Mouse (Mus musculus) adipocyte (in vitro differentiated cells): ENCODE results near the gene Celf5.

Source experiments
- DNase-seq: peaks from one replicate; pipeline ENCODE4 v3.0.0-alpha.2; 2016; ENCODE audit warnings: low spot score

Celf5 gene

DNA sequence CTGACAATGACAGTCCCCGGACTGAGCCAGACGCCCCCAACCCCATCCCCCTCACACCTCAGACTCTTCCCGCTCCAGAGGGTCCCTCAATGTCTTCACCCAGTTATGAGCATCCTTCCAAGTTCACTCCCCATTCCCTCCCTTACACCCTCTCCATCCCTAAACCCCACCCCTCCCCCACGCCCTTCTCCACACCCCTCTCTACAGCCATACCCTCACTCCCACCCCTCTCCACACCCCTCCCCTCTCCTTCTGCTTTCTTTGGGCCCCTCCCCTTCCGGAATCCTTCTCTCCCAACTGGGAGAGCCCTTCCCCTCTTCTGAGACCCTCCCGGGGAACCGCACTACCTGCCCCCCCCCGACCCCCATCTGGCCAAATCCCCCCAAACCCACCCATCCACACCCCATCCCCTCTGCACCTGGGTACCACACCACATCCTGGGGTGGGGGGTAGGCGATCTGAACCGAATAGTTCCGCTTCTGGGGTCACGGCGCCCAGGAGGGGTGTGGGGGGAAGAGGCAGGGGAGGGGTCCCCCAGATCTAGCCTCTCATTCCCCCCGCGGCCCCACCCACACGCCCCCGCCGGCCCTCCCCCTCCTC is 10.0 kb downstream of the Celf5 start:
- no peak for DNase-seq

DNA sequence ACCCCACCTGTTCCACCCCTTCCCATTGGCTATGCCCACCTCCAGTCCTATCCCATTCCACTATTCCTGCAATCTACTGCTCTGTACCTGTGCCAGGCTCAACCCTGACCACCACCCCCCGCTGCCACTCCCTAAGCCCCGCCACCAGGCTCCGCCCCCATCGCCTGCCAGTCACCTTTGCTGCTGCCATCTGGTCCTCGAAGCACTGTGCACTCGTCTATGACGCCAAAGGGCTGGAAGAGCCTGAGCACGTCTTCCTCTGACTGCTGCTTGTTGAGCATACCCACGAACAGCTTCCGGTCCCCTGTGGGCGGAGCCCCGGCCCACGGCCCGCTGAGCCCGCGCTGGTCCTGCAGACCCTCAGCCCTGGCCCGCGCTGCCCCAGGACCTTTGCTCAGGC is 12.1 kb downstream of the Celf5 start:
- no peak for DNase-seq

DNA sequence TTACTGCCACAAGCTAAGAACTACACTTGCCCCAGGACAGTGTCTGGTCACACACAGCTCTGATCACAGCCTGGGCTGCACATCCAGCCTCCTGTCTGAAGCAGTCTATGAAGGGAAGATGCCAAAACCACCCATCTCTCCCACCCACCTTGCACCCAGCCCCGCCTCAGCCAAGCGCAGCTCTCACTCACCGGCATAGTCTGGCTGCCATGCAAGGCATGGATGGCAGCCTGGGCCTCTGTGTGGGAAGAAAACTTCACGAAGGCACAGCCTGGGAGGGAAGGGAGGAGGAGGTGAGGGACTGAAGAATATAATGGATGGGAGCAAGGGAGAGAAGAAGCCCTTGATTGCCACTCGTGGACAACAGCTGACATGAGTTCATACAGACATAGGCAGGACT is 13.3 kb downstream of the Celf5 start:
- DNase-seq = no peak

DNA sequence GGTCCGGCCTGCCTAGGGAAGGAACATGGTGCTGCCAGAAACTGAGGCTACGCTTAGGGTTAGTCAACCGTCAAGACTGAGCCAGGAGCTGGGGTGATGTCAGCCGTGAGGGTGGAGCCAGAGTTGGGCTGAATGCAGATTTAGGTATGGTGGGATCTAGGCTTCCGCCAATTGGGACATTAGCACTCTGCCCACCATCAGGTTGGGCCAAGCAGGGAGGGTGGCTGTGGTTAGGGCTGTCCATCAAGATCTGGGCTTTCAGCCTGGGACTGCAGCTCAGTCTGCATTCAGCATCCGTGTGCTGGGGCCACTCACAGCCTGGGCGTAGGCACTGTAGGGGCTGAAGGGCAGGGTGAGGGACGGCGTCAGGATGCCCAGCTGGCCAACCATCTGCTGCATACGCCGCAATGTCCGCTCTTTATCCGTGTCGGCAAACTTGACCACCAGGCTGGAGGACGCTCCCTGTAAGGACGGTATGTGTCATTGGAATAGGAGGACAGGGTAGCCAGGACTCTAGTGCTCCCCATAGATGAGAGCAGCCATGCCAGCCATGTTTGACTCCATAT is 14.8 kb downstream of the Celf5 start:
- no peak for DNase-seq

DNA sequence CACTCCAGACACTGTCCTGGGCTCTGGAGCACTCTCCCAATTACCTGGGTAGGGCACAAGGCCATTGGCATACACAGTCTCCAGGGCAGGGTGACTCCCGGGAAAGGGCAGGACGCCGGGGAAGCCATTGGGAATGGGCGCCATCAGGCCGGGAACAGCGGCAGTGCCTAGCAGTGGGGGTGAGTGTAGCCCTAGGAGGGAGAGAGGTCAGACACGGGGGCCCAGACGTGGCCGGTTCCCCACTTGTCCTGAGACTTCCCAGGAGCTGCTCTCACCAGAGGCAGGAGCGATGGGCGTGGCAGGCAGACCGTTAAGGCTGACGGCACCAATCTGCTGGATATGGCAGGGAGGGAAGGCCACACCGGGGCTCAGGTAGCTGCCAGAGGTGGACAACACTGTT is 15.6 kb downstream of the Celf5 start:
- DNase-seq = no peak

DNA sequence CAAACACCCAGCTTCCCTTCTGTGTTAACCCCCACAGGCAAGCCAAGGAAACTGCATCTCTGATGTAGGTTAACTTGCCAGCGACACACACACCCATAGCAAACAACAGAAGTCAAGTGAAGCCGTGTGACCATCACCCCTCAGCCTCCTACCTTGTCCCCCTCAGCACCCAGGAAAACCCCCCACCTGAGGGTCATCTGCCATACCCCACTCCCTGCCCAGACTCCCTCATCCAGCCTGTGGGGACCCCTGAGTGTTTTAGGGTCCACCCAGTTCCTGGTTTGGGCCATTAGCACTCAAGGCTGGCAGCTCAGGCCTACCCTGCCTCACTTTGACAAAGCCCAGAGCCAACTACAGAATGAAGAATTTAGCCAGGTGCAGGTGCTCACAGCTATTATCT is 16.4 kb downstream of the Celf5 start:
- DNase-seq = no peak

DNA sequence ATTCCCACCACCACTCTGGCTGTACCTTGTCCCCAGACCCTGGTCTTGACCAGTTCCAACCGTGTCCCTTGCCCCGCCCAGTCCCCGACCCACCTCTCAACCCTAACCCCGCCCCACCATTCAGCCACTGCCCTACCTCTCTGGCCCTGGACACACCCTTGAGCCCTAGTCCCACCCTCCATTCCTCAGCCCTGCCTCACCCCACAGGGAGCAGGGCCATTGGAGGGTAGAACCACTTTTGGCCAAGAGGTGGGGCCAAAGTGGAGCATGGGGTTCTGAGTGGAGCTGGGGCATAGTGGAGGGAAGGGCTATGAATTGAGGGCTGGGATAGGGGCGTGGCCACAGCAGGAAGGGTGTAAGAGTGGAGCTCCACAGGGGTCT is 17.3 kb downstream of the Celf5 start:
- no peak for DNase-seq

DNA sequence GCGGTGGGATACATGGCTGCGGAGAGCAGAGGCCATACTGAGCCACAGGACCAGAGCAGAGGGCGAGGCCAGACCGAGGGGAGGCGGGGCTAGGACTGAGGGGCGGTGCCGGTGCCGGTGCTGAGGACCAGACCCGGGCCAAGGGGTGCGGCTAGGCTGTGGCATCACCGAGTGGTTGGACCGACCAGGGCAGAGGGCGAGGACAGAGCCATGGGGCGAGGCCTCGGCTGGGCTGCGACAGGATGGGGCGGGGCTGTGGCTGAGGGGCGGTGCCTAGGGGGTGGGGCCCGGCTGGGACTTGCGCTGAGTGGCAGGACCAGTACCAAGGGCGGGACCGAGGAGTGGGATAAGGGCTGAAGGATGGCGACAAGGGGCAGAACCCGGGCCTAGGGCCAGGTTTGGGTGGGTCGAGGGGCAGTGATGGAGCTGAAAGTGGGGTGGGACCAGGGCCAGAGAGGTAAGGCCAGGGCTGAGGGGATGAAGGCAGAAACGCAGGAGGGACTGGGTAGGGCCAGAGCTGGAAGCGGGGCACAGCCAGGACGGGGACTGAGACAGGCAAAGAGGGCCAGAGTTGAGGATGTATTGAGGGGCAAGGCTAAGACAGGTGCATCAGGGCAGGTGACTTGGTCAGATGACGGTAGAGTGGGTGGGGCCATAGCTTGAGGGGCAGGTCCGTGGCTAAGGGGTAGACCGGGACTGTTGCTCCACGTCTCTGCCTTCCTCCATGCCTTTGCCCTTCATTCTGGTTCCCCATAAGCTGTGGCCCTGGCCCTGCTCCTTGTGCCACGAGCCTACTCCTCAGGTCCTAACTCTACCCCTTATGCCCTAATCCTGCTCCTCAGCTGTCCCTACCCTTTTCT is 17.9 kb downstream of the Celf5 start:
- DNase-seq = no peak

DNA sequence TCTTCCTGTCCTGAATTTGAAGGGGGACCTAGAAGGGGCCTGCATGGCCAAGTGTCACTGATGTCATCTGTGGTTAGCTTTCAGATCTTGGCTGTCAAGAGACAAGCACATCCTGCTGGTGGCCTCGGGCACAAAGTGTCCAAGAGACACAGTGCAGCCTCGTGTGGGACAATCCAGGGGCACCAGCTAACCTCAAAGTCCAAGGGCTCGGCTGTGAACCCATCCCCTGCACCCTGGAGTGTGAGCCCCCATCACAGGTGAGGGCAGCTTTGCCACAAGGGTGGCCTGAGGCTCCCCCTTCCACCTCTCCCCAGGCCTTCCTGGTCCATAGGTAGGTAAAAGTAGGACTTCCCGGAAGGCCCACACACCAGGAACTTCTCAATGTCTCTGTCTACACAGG is 19.0 kb downstream of the Celf5 start:
- DNase-seq = no peak

DNA sequence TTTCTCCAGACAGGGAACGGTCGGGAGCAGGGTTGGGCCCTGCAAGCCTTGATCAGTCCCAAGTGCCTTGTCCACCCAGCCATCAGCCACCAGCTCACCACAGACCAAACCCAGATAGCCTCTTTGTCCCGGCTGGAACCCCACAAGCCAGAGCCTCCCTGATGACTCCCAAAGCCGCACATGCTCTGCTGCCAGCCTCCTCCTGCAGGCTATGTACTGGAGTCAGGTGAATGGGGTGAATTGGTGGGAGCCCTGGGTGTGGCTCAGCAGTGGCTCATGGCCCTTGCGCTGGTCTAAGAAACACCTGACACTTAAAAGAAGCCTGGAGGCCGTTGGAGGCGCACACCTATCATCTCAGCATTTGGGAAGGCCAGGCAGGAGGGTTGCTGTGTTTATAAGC is 19.6 kb downstream of the Celf5 start:
- DNase-seq = no peak

DNA sequence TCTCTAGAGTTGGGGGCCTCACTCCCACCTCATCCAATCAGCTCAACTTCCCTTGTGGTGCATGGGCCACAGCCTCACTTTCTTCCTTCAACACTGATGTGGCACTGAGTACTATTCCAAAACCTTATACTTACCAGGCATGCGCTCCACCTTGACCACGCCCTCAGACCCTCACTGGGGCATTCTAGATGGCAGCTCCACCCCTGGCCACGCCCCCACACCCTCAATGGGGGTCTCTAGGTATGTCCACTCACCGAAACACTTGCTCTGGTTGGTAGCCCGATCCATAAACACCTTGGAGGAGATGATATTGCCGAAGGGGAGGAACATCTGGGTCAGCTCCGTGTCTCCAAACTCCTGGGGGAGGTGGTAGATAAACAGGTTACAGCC is 20.1 kb downstream of the Celf5 start:
- DNase-seq = no peak

DNA sequence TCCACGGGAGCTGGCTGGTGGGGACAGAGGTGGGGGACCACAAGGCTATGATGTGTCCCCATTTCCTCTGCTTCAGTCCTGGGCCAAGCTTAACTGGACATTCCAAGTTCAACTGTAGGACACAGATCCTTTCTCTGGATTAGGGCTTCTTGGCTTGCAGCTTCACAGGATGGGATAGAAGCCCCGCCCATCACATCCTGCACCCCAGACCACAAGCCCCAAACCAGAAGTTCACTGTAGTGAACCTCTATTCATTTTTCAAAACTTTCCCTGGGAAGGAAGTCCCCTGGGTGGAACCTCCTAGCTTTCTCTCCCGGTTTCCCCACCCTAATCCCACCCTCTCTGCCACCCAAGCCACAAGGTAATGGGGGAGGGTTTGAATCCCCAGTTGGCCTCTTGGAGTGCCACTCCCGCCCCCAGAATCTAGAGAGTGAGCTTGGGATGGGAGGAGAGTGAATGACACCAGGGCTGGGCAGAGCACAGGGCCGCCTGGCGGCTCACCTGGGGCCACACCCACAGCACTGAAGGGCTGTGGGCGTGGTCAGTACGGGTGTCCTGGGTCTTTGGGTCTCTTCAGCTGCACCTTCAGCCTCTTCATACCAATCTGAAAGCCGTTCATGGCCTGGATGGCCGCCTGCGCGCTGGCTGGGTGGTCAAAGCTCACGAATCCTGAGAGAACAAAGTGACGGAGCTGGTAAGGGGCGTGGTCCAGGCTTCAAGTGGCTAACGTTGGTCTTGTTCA is 20.7 kb downstream of the Celf5 start:
- no peak for DNase-seq

DNA sequence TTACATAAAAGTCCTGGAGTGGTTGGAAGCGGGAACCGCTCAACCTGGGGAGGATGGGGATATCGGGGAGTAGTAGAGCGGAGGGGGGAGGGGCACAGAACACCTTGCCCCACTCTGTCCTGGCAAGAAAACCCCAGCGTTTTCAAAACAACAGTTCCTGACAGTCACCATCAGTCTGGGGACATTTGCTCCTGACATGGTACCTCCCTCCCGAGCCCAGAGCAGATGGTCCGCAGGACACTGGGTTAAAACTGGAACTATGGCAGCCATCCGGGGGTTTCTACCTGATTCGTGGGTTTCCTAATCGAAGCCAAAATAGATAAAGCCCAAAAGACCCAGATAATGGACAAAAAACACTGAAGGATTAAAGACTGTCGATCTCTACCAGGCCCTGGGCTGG is 21.6 kb downstream of the Celf5 start:
- no peak for DNase-seq

DNA sequence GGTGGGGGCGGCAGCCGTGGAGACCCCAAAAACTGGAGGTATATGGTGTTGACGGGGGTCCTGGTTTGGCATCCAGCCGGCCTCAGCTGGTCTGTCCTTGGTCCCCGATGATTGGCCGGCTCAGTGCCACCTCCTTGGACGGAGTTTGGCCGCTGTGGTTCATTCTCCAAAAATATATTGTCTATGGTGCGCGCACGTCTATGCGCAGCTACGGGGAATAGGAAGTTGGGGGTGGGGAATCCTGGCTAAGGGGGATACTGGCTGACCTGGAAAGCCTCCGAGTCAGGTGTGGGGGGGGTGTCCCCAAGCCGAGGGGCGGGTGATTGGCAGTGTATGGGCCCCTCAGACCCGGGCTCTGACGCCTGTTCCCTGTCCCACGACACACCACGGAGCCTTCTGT is 22.0 kb downstream of the Celf5 start:
- DNase-seq = no peak

DNA sequence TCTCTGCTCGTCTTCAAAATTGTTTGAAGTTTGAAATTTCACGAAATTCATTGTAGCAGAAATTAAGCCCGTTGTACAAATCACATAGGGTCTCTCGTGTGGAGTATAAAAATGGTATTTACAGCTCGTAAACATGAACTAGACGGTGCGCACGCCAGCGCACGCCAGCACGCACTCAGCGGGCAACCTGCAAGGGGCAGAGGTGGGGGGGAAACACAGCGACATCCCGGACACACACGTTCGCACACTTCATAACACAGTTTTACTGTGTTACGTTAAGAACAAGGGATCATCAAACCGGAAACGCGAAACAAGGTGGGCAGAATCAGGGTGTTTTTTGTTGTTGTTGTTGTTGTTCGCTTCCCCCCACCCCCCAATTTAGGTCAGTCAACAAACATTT is 23.1 kb downstream of the Celf5 start:
- no peak for DNase-seq

DNA sequence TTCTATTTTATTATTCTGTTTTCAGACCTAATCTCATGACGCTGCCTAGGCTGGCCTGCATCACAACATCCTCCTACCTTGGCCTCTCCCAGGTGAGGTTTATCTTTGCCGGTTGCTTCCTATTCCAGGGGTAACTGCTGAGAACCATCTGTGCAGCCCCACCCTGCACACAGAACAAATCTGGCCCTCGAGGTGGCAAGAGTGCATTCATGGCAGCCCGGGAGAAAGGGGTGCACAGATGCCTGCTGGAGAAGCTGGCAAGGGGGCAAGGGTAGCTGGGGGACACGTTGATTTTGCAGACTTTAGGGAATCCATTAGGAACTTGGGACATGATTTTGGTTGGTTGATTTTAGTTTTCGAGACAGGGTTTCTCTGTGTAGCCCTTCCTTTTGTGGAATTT is 24.2 kb downstream of the Celf5 start:
- no peak for DNase-seq

DNA sequence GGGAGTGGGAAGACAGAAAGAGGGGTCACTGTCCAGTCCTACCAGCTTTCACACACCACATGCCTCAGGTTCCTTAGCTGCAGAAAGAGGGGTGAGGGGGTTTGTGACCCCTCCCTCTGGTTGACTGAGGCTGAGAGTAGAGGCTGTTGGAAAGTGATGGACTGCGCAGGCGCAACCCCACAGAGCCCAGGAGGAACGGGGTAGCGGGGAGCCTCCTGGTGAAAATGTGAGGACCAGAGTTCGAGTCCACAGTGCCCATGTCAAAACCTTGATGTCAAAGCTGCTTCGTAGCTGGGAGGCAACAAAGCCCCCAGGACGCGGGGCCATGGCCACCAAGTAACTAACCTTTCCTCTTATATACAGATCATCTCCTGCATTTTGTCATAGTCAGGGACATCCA is 24.9 kb downstream of the Celf5 start:
- no peak for DNase-seq

DNA sequence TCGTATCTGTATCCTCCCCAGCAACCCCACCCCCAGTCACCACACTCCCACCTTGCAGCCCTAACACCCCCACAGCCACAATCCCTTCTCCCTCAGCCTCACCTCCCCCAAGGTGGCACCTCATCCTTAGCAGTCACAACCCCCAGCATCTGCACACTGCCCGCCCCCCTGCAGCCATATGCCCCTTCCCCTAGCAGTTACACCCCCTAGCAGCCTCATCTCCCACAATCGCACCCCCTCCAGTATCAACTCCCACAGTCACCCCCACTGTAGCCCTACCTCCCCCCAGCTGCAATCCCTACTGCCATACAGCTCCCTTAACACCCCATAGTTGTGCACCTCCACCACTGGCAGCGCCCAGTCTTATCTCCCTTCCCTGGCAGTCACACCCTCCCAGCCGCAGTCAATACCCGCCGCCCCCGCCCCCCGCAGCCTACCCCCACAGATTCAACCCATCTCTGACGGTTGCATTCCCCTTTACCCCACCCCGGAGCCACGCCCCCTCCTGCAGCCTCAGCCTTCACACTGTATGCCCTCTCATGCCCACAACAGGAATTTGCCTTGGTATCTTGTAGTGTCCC is 25.4 kb downstream of the Celf5 start:
- DNase-seq = no peak

DNA sequence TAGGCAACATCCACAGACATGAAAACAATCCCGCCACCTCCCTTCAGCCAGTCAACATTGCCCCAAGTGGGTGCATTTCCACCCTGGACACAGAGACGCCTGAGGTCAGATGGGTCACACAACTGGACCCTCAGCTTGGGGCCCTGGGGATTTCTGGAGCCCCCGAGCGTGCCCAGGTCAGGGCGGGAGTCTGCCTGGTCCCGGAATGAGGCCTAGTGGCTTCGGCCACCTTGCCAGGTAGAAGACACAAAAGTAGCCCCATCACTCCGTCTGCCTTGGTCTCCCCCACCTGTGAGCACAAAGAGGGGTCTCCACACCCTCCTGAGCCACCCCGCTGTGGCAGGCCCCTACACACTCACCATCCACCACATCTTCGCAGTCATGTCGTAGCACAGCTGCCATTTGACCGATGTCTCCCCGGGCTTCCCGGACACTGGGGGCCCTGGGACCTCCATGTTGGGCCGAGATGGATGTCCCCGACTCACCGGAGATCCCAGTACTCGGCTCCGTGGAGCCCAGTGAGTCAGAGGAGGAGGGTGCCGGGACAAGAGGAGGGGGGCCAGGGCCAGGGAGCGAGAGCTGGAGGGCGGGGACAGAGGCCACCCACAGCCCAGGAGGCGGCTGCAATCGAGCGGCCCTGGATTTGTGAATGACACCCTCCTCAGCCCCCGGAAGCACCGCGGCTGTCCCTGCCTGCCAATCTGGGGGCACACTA is 27.2 kb downstream of the Celf5 start, which contains the start of gene Nfic:
Gene Nfic, minus strand, starts transcription at position 455 of the 715 bp plus-strand sequence.
- DNase-seq = no peak

DNA sequence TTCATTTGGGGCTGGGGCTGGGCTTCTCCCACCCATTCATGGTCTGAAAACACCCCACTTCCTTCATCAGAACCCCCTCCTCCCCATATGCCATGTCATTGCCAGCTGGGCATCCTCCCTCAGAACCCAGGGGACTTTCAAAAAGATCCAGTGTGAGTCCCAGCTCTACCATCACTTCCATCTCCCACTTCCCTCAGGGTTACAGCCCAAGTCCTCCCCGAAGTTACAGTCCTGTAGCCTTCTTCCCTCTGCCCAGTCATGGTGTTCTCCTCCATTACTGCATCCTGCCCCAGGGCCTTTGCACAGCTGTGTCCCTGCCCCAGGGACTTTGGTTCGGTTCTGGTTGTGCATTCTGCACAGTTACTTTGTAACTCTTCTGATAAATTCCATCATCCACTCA is 28.4 kb downstream of the Celf5 start:
- no peak for DNase-seq

DNA sequence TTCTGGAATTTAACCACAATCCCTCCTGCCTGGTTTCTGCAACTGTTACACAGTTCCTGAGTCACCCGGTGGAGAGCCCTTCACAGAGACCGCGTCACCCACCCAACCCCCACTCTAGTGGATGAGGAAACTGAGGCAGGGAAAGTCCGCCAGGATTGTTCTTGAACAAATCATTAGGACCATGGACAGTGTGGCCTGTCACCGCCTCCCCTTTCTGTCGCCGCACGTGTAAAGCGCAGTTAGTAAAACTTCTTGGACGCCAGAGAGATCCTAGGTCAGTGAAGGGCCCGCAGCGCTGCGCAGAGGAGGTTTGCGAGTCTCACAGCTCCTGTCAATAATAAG is 29.6 kb downstream of the Celf5 start:
- no peak for DNase-seq
